Mouse (Mus musculus) kidney, embryonic 14.5 days (tissue): ENCODE data around the gene Irgm1. TPM values are rescaled to one million over a fixed set of nuclear protein-coding genes. Genes with fewer than 3 reads are reported as not detected.

Experiments
- ATAC-seq: fragments of 200-750 bp; cut with Nextera tagmentation; 2 replicates; pipeline ENCODE4 v1.8.0; 2017; ENCODE audit warnings: moderate number of reproducible peaks, mild to moderate bottlenecking, moderate TSS enrichment, moderate library complexity; ENCODE audit not compliant: low FRiP score, low TSS enrichment
- H3K27ac ChIP-seq: fragments of 300-500 bp; sonication (generic); 2 replicates; pipeline ENCODE4 v1.5.1; 2014; ENCODE audit warnings: low read depth, mild to moderate bottlenecking, low read length, moderate library complexity, mixed read lengths
- H3K27me3 ChIP-seq: fragments of 300-500 bp; sonication (generic); 2 replicates; pipeline ENCODE4 v1.6.1; 2014; ENCODE audit warnings: mild to moderate bottlenecking, low read length; ENCODE audit not compliant: control insufficient read depth, insufficient read depth
- H3K36me3 ChIP-seq: fragments of 300-500 bp; sonication (generic); 2 replicates; pipeline ENCODE4 v1.6.1; 2014; ENCODE audit warnings: low read length, mixed read lengths; ENCODE audit not compliant: control insufficient read depth, insufficient read depth
- H3K4me1 ChIP-seq: fragments of 300-500 bp; sonication (generic); 2 replicates; pipeline ENCODE4 v1.6.1; 2014; ENCODE audit warnings: low read length, mixed read lengths; ENCODE audit not compliant: control insufficient read depth, insufficient read depth
- H3K4me2 ChIP-seq: fragments of 300-500 bp; sonication (generic); replicated peaks from 2 replicates; pipeline ENCODE4 v1.6.1; 2014; ENCODE audit warnings: low read depth, mild to moderate bottlenecking, low read length
- H3K4me3 ChIP-seq: fragments of 300-500 bp; sonication (generic); 2 replicates; pipeline ENCODE4 v1.5.1; 2014; ENCODE audit warnings: mild to moderate bottlenecking, low read length
- H3K9ac ChIP-seq: fragments of 300-500 bp; sonication (generic); 2 replicates; pipeline ENCODE4 v1.6.1; 2014; ENCODE audit warnings: low read depth, mild to moderate bottlenecking, low read length, moderate library complexity
- H3K9me3 ChIP-seq: fragments of 300-500 bp; sonication (generic); 2 replicates; pipeline ENCODE4 v1.6.1; 2016; ENCODE audit warnings: low read length; ENCODE audit not compliant: control insufficient read depth
- WGBS: fragments of 180-500 bp; shearing (Covaris S2); extraction: QIAGEN DNeasy Blood & Tissue Kit; methylation state at CpG from one replicate; pipeline ENCODE4 v1.1.7; 2014; 5-methylcytosine and 5-hydroxymethylcytosine counted together
- polyA plus RNA-seq: library from polyadenylated mRNA; unstranded; fragments of >200 nt; fragmentation: Nextera tagmentation; extraction: Ambion mirVana; gene quantifications from 2 replicates; pipeline ENCODE4 v1.2.1, GENCODE M21; 2014

Gene Irgm1
- polyA plus RNA-seq, 1 experiment from 2014 or later = 13.2 TPM

- H3K4me3 ChIP-seq = no peak overlapping the region
- WGBS = 77% methylated on average over 7 of the region's 7 CpGs
- H3K9ac ChIP-seq = no peak overlapping the region
- no peak overlapping the region for H3K4me2 ChIP-seq
- H3K9me3 ChIP-seq = no peaks in the 10 kb centered on the region
- no peak overlapping the region for H3K27ac ChIP-seq
- H3K4me1 ChIP-seq = peaks cover 12% of the 10 kb centered on the region
- H3K27me3 ChIP-seq = peaks cover 3% of the 10 kb centered on the region; the same call in 1 of the 2 replicates
- peaks cover 6% of the 10 kb centered on the region; the same call in 1 of the 2 replicates for H3K36me3 ChIP-seq
- ATAC-seq = no peak
Observed at GRCm38 (mm10) chr11:48819614-48820307, 51.7 kb downstream of the Irgm1 start.

- Histone ChIP-seq H3K27ac (no peak overlapping the region), H3K27me3 (no peaks in the 10 kb centered on the region), H3K36me3 (peaks cover 14% of the 10 kb centered on the region; the same call in 1 of the 2 replicates), H3K4me1 (peaks cover 16% of the 10 kb centered on the region), H3K4me2 (peak overlapping the region; percentile 81), H3K9ac (no peak overlapping the region; the same call in 1 of the 2 replicates), H3K9me3 (no peaks in the 10 kb centered on the region), H3K4me3 (peak overlapping the region; percentile 78)
- 1% methylated on average over 16 of the region's 16 CpGs for WGBS
- peak; percentile 1; the same call in 1 of the 2 replicates for ATAC-seq
Observed at GRCm38 (mm10) chr11:48818346-48818745, 53.1 kb downstream of the Irgm1 start.

GRCm38 (mm10) chr11:48817794-48818193 is 53.7 kb downstream of the Irgm1 start:
- peak overlapping the region; percentile 96; the same call in 1 of the 2 replicates for H3K27ac ChIP-seq
- H3K9ac ChIP-seq = peak overlapping the region; percentile 91; the same call in 1 of the 2 replicates
- H3K4me1 ChIP-seq = peaks cover 16% of the 10 kb centered on the region
- peak overlapping the region; percentile 81 for H3K4me2 ChIP-seq
- 5% methylated on average over 9 of the region's 9 CpGs for WGBS
- H3K9me3 ChIP-seq = no peaks in the 10 kb centered on the region
- H3K27me3 ChIP-seq = no peaks in the 10 kb centered on the region
- peaks cover 19% of the 10 kb centered on the region; the same call in 1 of the 2 replicates for H3K36me3 ChIP-seq
- ATAC-seq = no peak
- H3K4me3 ChIP-seq = peak overlapping the region; percentile 78

GRCm38 (mm10) chr11:48816800-48817665 is 54.5 kb downstream of the Irgm1 start, which contains the start of gene Trim41:
Gene Trim41 (minus strand): TSS chr11:48817353.
- Histone ChIP-seq H3K4me1 (peaks cover 16% of the 10 kb centered on the region), H3K9ac (peak within 1 kb of the TSS; percentile 91), H3K27ac (peak within 1 kb of the TSS; percentile 96), H3K27me3 (no peaks in the 10 kb centered on the region), H3K4me3 (peak within 1 kb of the TSS; percentile 78), H3K4me2 (peak within 1 kb of the TSS; percentile 81), H3K36me3 (peaks cover 25% of the 10 kb centered on the region), H3K9me3 (no peaks in the 10 kb centered on the region)
- under 1% methylated on average over 69 of the region's 77 CpGs for WGBS
- ATAC-seq = peak; percentile 96

GRCm38 (mm10) chr11:48816281-48816781 is 55.2 kb downstream of the Irgm1 start:
- Histone ChIP-seq H3K4me3 (peak overlapping the region; percentile 78), H3K4me2 (peak overlapping the region; percentile 80), H3K9me3 (no peaks in the 10 kb centered on the region), H3K27me3 (no peaks in the 10 kb centered on the region), H3K9ac (peak overlapping the region; percentile 91), H3K4me1 (peaks cover 16% of the 10 kb centered on the region), H3K36me3 (peaks cover 32% of the 10 kb centered on the region), H3K27ac (peak overlapping the region; percentile 65; the same call in 1 of the 2 replicates)
- ATAC-seq = peak; percentile 68
- 2% methylated on average over 16 of the region's 23 CpGs for WGBS

- no peak overlapping the region for H3K27ac ChIP-seq
- H3K27me3 ChIP-seq = no peaks in the 10 kb centered on the region
- no peaks in the 10 kb centered on the region for H3K9me3 ChIP-seq
- peak overlapping the region; percentile 80 for H3K4me2 ChIP-seq
- 78% methylated on average over 16 of the region's 16 CpGs for WGBS
- peak overlapping the region; percentile 78 for H3K4me3 ChIP-seq
- H3K4me1 ChIP-seq = peaks cover 16% of the 10 kb centered on the region
- no peak for ATAC-seq
- H3K36me3 ChIP-seq = peaks cover 37% of the 10 kb centered on the region
- peak overlapping the region; percentile 91; the same call in 1 of the 2 replicates for H3K9ac ChIP-seq
Observed at GRCm38 (mm10) chr11:48815851-48816250, 55.6 kb downstream of the Irgm1 start.

GRCm38 (mm10) chr11:48813782-48814181 is 57.7 kb downstream of the Irgm1 start:
- Histone ChIP-seq H3K4me1 (peaks cover 16% of the 10 kb centered on the region), H3K27me3 (no peaks in the 10 kb centered on the region), H3K27ac (no peak overlapping the region), H3K4me2 (no peak overlapping the region), H3K36me3 (peaks cover 57% of the 10 kb centered on the region), H3K9me3 (no peaks in the 10 kb centered on the region), H3K4me3 (no peak overlapping the region), H3K9ac (no peak overlapping the region)
- ATAC-seq = no peak
